Mouse (Mus musculus) C2C12 (cell line): ENCODE results near the gene Kcns1. TPM values are rescaled to one million over a fixed set of nuclear protein-coding genes. Genes with fewer than 3 reads are reported as not detected.

Experiments used
- H3K27me3 ChIP-seq: one replicate; pipeline ENCODE4 v1.6.1; 2011; ENCODE audit not compliant: control insufficient read depth, insufficient read depth, insufficient read length
- H3K36me3 ChIP-seq: one replicate; pipeline ENCODE4 v1.6.1; 2011; ENCODE audit not compliant: control insufficient read depth, insufficient read depth
- H3K4me3 ChIP-seq: one replicate; pipeline ENCODE4 v1.5.1; 2011; ENCODE audit warnings: mild to moderate bottlenecking, control low read depth; ENCODE audit not compliant: poor library complexity, insufficient read depth, severe bottlenecking
- H3K79me2 ChIP-seq: one replicate; pipeline ENCODE4 v1.6.1; 2011; ENCODE audit not compliant: control insufficient read depth, insufficient read depth
- H3K79me3 ChIP-seq: one replicate; pipeline ENCODE4 v1.6.1; 2011; ENCODE audit warnings: low read depth, control low read depth
- H3ac ChIP-seq: one replicate; pipeline ENCODE3; 2011; ENCODE audit warnings: low read depth; ENCODE audit not compliant: control insufficient read depth, insufficient read length
- CEBPB ChIP-seq: IDR thresholded peaks from one replicate; pipeline ENCODE4 v1.6.1; 2011; ENCODE audit warnings: low read depth, mild to moderate bottlenecking, control low read depth, moderate library complexity
- CTCF ChIP-seq: IDR thresholded peaks from one replicate; pipeline ENCODE4 v1.5.1; 2011; ENCODE audit not compliant: control insufficient read depth, insufficient read depth, insufficient read length
- FOSL1 ChIP-seq: IDR thresholded peaks from one replicate; pipeline ENCODE4 v1.8.0; 2011; ENCODE audit warnings: mild to moderate bottlenecking, low read length; ENCODE audit not compliant: poor library complexity, insufficient read depth, severe bottlenecking
- MAX ChIP-seq: IDR thresholded peaks from one replicate; pipeline ENCODE4 v1.6.1; 2011; ENCODE audit warnings: mild to moderate bottlenecking, control low read depth
- MYOD1 ChIP-seq: IDR thresholded peaks from one replicate; pipeline ENCODE4 v1.6.1; 2011; ENCODE audit warnings: low read depth; ENCODE audit not compliant: control insufficient read depth, insufficient read length
- MYOG ChIP-seq: IDR thresholded peaks from one replicate; pipeline ENCODE4 v1.6.1; 2011; ENCODE audit not compliant: control insufficient read depth, insufficient read length; ENCODE audit errors: extremely low read depth
- USF1 ChIP-seq: IDR thresholded peaks from one replicate; pipeline ENCODE4 v1.6.1; 2011; ENCODE audit warnings: low read depth, mild to moderate bottlenecking, control low read depth, moderate library complexity
- polyA plus RNA-seq: library from polyadenylated mRNA; unstranded; fragments of >200 nt; fragmentation: generic; extraction: Trizol; gene quantifications from one replicate; pipeline ENCODE4 v1.2.1, GENCODE M21; 2012; ENCODE audit warnings: missing spikeins

Kcns1 gene
- polyA plus RNA-seq, 1 experiment, result not detected

DNA sequence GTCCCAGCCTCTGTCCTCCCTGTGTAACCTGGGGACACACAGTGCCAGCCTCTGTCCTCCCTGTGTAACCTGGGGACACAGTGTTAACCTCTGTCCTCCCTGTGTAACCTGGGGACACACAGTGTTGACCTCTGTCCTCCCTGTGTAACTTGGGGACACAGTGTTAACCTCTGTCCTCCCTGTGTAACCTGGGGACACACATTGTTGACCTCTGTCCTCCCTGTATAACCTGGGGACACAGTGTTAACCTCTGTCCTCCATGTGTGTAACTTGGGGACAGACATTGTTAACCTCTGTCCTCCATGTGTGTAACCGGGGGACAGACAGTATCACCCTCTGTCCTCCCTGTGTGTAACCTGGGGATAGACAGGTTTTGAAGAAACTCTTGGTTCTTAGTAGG, 39.3 kb downstream of the Kcns1 start:
- Histone ChIP-seq H3K36me3 (no peaks in the 10 kb centered on the region), H3K79me2 (no peaks in the 10 kb centered on the region), H3K4me3 (no peak overlapping the region), H3ac (no peak overlapping the region), H3K79me3 (no peaks in the 10 kb centered on the region), H3K27me3 (no peaks in the 10 kb centered on the region)
- TF ChIP-seq USF1 (no peak), MYOD1 (no peak), CTCF (no peak), CEBPB (no peak), MYOG (no peak), FOSL1 (no peak), MAX (no peak)

DNA sequence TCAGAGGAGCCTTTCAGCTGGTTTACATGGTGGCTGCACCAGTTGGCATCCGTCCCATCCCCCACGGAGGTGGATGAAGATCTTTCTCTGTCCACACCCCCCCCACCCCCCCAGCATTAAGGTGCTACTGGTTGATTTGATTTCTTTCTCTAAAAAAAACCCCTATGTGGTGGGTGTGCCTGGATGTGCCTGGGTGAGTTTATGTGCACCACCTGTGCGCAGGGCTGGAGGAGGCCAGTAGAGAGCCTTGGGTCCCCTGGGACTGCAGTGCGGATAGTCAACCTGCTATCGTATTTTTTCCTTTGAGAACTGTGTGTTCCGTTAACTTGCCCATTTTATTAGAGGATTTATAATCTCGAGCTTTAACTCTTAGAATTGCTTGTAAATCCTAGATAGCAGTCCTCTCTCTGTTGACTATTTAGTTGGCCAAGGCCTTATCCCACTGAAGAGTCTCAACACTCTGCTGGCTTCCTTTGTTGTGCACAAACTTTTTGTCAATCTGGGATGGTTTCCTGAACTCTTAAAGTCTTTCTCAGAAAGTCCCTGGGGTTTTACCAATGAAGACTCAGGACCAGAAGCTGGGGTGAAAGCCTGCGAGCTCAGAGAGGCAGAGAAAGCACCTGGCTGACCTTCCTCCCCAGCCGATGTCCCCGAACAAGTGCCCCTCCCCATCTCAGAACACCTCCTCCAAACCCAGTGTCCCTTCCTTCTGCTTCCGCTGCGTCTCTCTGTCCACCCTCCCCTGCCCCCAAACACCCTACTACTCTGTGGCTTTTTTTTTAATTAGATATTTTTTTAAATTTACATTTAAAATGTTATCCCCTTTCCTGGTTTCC, 42.1 kb downstream of the Kcns1 start:
- no peak overlapping the region for H3ac ChIP-seq
- H3K4me3 ChIP-seq, result no peak overlapping the region
- TF ChIP-seq MAX (no peak), USF1 (no peak), CTCF (no peak), FOSL1 (no peak), MYOD1 (no peak), MYOG (no peak), CEBPB (no peak)
- H3K79me3 ChIP-seq, result no peaks in the 10 kb centered on the region
- no peaks in the 10 kb centered on the region for H3K79me2 ChIP-seq
- H3K36me3 ChIP-seq, result no peaks in the 10 kb centered on the region
- H3K27me3 ChIP-seq, result no peaks in the 10 kb centered on the region

DNA sequence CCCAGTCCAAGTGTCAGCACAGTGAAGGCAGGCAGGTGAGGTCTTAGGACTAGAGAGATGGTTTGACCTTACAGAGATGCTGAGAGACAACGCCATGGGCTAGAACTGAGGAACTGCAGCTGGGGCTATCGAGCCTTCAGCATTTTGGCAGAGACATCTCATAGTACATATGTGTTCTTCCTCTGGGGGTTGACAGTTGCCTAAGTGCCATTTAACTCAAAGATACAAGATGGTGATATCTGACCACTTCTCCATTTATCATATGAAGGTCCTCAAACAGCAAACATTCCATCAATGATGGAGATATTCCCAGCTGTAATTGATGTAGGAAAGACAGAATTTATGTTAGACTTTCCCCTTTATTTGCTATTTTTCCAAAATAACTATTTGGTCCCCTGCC, 43.6 kb downstream of the Kcns1 start:
- Histone ChIP-seq H3K27me3 (no peaks in the 10 kb centered on the region), H3K79me2 (no peaks in the 10 kb centered on the region), H3K79me3 (no peaks in the 10 kb centered on the region), H3ac (no peak overlapping the region), H3K36me3 (no peaks in the 10 kb centered on the region), H3K4me3 (no peak overlapping the region)
- TF ChIP-seq MAX, result no peak
- TF ChIP-seq FOSL1, result no peak
- no peak for TF ChIP-seq MYOD1
- no peak for TF ChIP-seq USF1
- TF ChIP-seq CEBPB, result no peak
- no peak for TF ChIP-seq CTCF
- no peak for TF ChIP-seq MYOG

DNA sequence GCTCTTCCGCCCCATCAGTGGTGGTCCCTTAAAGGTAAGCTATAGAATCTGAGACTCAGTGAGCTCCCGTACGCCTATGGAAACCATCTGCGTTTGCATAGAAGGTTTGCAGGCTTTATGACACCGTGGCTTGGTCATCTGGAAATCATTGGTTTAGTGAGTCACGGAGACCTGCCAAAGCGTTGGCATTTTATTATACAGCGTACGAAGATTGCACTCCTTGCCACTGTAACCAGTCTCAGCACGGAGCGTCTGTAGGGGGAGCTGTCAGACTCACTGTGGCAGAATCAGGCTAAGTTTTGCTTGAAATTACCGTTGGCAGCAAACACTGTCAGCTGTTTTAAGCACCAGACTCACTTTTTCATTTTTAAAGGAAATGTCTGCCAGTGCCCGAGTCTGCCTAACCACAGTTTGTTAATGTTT, 44.4 kb downstream of the Kcns1 start:
- no peak for TF ChIP-seq USF1
- TF ChIP-seq CTCF, result no peak
- TF ChIP-seq MAX, result no peak
- TF ChIP-seq MYOG, result no peak
- no peak for TF ChIP-seq CEBPB
- Histone ChIP-seq H3K4me3 (no peak overlapping the region), H3K36me3 (no peaks in the 10 kb centered on the region), H3K79me2 (no peaks in the 10 kb centered on the region), H3K27me3 (no peaks in the 10 kb centered on the region), H3ac (no peak overlapping the region), H3K79me3 (no peaks in the 10 kb centered on the region)

- Histone ChIP-seq H3ac (no peak overlapping the region), H3K27me3 (no peaks in the 10 kb centered on the region), H3K79me2 (no peaks in the 10 kb centered on the region), H3K36me3 (peaks cover 25% of the 10 kb centered on the region), H3K4me3 (no peak overlapping the region), H3K79me3 (no peaks in the 10 kb centered on the region)
- no peak for TF ChIP-seq CEBPB
- TF ChIP-seq MAX, result no peak
- no peak for TF ChIP-seq USF1
- TF ChIP-seq MYOD1, result no peak
- TF ChIP-seq CTCF, result no peak
- TF ChIP-seq FOSL1, result no peak
- no peak for TF ChIP-seq MYOG
These were observed 47.6 kb downstream of the Kcns1 start for GRCm38 (mm10) chr2:164123169-164123766.

- no peaks in the 10 kb centered on the region for H3K79me2 ChIP-seq
- H3K79me3 ChIP-seq, result no peaks in the 10 kb centered on the region
- no peak overlapping the region for H3ac ChIP-seq
- H3K36me3 ChIP-seq, result peaks cover 34% of the 10 kb centered on the region
- no peak overlapping the region for H3K4me3 ChIP-seq
- no peaks in the 10 kb centered on the region for H3K27me3 ChIP-seq
- no peak for TF ChIP-seq MAX
- no peak for TF ChIP-seq USF1
- no peak for TF ChIP-seq CEBPB
- TF ChIP-seq MYOD1, result no peak
- no peak for TF ChIP-seq MYOG
- TF ChIP-seq CTCF, result no peak
- no peak for TF ChIP-seq FOSL1
These were observed 51.4 kb downstream of the Kcns1 start for GRCm38 (mm10) chr2:164119503-164119902.
